Mouse (Mus musculus): Measurements from ENCODE around the gene Fastkd1.

- no peak for TF ChIP-seq CTCF (IDR thresholded peaks at IDR 0.05; ENCODE audit: low read depth)
- TF ChIP-seq EP300 (IDR thresholded peaks at IDR 0.05; ENCODE audit: low read depth), result no peak
Observed at GRCm38 (mm10) chr2:69640100-69640499, 73.2 kb downstream of the Fastkd1 start.
